Mouse (Mus musculus) right cerebral cortex, postnatal 36 days (tissue): Measurements from ENCODE around the gene Pigr.

Experiments used
- DNase-seq, 2 experiments: peaks; one replicate each; pipeline ENCODE4 v3.0.0; 2022; ENCODE audit warnings: low spot score in 2 of 2, mixed read lengths in 1 of 2

Gene Pigr

GRCm38 (mm10) chr1:130826448-130826847, at the start of gene Pigr:
Gene Pigr, plus strand, starts transcription at chr1:130826684.
- DNase-seq, result no peak

DNA sequence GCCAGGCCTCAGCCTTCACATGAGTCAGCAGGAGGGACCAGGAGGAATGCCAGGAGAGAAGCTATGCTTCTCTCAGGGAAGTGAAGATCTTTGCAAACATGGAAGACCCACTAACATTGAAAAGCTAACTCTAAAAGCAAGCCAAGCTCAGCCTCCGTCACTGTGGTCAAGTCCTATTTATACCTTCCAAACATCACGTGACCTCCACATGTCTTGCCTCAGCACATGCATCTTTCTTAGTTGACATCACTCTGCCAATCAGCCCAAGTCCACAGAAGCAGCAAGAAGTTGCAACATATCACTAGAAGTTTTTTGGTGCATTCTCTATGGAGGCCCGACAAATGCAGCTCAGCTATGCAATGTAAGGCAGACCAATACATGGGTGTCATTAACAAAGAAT, 46.6 kb upstream of the Pigr start:
- no peak for DNase-seq

GRCm38 (mm10) chr1:130784054-130784453, 42.4 kb upstream of the Pigr start:
- peak in 1 of 2 experiments; percentile 7 for DNase-seq

DNA sequence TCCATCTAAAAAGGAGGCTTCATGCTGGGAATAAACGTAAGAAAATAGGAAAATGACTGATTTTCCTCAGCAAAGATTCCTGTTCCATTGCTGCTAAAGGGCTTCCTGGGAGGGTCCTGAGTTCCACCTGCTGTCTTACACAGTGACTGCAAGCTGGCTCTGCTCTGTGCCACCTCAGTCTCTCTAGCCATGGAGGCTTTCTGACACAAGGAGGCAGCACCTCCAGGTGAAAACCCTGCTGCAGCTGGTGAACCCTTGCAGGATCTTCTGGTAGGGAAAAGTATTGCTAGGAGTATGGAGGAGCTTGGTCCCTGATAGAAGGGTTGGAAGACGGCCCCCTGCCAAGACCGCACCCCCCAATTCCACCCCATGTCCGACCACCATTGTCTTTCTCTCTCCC, 39.5 kb upstream of the Pigr start:
- no peak for DNase-seq

DNA sequence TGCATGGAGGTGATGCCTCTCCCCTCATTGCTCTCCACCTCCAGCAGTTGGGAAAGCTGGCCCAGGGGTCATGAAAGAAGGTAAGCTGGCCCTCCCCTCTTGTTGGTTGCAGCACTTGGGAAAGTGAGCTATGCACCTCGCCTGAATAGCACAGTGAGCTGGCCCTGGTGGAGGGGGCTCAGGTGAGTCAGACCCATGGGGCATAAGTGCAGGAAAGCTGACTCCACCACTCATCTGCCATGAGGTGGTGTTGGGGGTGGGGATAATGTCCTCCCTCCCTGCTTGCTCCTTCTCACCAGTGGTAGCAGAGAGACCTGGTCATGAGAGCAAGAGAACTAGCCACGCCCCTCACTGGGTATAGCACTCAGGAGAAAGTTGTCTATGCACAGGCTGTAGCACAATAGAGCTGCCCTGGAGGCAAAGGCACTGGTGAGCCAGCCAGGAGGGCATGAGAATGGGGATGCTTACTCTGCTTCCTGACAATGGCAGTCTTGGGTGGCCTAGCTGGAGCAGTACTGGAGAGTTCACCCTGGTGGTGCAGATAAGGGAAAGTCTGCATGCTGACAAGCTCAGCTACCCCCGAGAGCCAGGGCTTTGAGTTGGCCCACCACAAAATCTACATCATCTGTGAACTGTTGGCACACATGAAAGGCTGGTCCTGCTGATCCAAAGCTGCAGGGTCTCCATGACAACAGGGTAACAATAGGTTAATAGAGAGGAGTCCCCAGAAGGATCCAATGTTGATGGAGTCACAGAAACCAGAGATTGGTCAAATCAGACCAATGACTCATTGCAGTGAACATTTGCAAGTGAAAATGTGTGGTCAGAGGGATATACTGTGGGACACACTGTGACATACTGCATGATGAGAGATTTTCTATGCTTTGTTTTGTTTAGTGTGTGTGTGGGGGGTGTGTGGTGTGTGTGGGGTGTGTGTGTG, 36.7 kb upstream of the Pigr start:
- no peak for DNase-seq

DNA sequence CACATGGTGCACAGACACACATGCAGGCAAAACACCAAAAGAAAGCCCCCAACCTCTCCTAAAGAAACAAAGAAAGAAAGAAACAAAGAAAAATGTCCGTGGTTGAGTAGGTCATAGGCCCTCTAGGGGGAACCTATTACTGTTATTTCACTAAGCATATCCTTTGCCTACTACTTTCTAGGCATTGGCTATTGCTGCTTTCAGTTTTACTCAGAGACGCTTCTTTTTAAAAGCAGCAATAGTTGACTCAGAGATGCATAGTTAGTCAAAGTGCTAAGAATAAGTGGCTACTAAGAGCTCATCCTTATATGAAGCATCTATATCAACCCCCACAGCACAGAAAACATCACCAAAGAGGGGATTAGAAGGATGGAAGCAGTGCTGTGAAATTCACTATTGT, 31.2 kb upstream of the Pigr start:
- DNase-seq, result no peak

GRCm38 (mm10) chr1:130796967-130797684, 29.4 kb upstream of the Pigr start:
- peak in 1 of 2 experiments; percentile 14 for DNase-seq

DNA sequence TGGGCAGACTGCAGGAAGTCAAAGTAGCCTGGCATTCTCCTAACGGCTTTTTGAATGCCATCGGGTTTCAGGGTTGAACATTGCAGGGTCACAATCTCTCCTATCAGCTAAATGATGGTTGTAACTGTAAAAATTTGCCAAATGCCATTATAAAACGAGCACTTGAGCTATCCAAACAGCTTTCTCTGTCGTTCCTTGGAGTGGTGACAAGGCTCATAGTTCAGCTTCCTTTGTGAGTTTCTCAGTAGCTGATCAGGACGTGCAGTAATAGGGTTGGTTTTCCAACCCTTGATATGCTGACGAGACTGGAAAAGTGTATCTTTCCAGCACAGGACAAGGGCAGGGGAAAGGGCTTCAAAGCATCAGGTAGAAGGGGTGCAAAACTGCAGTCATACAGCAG, 28.4 kb upstream of the Pigr start:
- DNase-seq, result no peak

DNA sequence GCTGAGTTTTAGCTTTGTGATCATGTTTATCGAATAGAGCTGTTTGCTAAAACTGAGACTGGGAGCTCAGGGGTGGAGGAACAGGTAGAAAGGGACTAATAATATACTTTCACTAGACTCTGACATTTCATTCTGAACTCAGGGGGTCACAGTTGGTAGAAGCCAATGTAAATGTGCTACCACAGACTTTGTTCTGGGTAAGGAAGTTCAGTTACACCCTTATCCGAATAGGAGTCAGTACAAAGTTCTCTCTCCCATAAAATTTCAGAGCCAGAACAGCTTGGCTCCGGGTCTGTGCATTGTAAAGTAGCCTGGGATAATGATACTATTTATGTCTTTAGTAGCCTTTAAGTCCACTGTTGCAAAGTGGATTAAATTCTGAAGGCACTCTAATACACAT, 27.9 kb upstream of the Pigr start:
- DNase-seq, result no peak

- no peak for DNase-seq
These were observed 27.1 kb upstream of the Pigr start for GRCm38 (mm10) chr1:130799399-130799798.

- no peak for DNase-seq
These were observed 25.9 kb upstream of the Pigr start, which contains the start of gene Fcamr for GRCm38 (mm10) chr1:130800602-130801001. Gene Fcamr, plus strand, starts transcription at chr1:130800902.

DNA sequence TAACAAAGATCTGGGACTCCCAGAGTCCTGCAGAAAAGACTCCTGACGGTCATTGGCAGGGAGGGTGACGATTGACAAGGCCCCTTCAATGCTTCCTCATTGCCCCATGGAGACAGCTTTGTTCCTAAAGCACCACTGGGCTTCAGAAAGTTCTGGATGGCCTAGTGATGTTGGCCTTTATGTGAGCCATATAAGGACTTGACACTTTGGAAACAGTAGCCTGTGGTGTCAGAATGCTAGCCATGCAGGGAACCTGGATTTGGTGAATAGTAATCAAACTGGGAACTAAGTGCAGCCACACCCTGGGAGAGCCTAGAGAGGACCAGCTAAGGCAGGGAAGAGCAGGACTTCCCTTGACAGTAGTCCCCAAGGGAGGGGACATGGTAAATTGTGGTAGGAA, 25.0 kb upstream of the Pigr start:
- no peak for DNase-seq

DNA sequence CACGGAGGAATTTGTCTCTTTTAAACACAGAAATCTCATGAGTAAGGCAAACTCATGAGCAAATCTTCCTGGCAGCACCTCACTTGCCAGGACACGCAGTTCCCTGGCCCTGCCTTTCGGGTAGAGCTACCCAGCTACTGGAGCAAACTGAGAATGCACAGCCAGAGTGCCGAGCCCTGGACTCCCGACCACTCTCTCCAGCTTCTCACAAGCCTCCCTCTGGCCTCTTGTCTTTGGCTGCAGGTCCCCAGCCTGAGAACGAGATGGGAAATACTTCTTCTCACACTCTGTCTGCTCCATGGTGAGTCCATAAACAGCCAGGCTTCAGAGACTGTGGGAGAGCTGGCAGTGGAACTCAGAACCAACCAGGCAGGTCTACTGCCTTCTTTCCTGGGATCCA, 23.5 kb upstream of the Pigr start:
- no peak for DNase-seq

- no peak for DNase-seq
These were observed 22.2 kb upstream of the Pigr start for GRCm38 (mm10) chr1:130804279-130804678.

DNA sequence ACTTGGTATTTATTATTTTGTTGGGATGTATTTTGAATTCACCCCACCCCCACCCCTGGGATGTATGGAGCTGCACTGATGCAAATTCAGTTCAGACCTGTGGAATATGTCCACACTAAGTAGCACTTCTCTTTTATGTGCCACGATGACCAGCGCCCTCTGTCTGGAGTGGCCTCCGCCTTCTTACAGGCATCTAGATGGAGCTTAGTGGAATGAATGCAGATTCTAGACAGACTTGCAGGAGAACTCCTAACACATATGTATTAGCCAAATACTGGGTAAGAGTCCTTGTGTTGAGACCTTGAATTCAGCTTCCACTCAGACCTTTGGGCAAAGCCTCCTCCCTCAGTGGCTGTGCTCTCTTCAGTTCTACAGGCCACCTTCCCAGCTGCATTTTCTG, 15.6 kb upstream of the Pigr start:
- DNase-seq, result no peak

GRCm38 (mm10) chr1:130811316-130811715, 15.2 kb upstream of the Pigr start:
- no peak for DNase-seq

DNA sequence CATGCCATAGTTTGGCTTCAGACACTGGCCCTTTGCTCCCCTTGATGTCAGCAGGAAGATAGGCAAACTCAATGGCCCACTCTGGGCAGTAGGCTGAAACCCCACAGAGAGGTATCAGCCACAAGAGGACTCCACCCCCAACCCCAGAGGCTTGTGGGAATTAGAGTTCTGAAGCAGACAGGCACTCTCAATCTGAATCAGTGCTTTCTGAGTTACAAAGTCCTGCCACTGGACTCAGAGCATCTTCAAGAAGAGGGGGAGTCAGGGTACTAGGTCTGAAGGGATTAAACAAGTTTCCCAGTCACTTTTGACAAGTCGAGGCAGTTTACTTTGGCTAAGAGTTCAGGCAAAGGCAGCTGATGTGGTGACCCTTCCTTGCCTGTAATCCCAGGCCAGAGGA, 6.7 kb upstream of the Pigr start:
- DNase-seq, result no peak

DNA sequence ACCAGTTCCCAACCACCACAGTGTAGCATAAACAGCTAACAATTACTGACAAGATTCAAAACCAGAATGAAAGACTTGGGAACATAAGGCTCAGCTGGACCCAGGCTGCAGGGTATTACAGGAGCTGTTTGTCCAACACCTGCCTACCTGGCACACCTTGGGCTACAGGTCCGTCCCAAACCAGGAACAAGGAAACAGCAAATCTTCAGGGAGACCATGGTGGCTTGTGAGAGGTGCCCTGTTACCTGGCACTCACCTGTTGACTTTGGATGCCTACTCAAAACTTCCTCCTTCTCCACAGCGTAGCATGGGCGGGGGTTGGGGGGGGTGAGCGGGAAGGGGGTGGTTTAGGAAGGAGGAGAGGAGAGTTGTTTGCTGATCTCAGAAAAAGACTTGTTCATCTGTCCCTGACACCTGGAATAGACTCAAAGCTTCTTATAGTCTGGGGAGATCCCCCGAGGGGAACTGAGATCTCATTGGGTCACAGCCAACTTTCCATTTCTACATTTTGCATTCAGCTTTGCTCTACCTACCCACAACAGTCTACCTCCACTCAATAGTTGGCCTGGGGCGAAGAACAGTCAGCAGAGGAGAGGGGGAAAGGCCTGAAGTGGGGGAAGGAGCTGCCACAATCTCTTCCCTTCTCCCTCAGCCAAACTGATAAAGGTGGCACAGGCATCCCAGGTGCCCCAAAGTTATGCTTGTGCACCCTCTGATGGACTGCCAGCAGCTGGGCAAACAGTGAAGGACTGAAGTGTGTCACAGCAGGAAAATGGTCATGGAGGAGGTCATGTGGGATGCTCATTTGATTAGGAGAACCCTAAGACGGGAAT, 6.0 kb upstream of the Pigr start:
- no peak for DNase-seq

GRCm38 (mm10) chr1:130821149-130821471, 5.4 kb upstream of the Pigr start:
- no peak for DNase-seq

DNA sequence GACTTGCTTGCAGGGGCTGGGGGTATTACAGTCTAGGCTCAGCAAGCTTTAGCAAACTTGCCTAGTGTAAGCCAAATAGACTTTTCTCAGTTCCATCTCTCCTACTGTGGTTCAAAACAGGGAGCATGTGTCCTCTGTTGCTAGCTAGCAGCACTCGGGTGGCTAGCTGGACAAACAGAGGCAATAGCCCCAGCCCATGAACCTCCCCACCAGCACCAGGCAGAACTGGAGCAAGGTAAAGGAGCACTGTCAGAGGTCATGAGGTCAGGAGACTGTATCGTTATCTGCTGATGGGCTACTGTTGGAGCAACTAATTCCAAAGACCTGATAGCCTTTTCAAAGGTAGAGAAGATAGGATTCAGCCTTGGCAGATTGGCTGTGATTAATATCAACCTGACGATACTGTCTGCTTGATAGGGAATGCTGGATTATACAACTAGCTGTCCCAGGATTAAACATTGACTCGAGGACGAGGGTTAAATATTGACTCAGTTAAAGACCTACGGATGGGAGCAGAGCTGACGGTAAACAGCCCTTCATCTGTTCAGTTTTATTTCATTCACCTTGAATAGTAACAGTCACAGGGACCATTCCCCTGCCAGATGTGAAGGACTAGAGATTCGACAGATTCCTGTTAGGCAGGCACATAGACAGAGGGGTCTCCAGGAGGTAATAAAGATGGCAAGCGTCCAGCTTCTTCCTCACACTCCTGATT, 4.4 kb upstream of the Pigr start:
- DNase-seq, result no peak

- no peak for DNase-seq
These were observed 2.2 kb downstream of the Pigr start for GRCm38 (mm10) chr1:130828656-130829055.
